Mouse (Mus musculus): ENCODE measurements around the gene Arhgap24. TPM values are rescaled to one million over a fixed set of nuclear protein-coding genes. Genes with fewer than 3 reads are reported as not detected.
"Not testable (repeated sequence)": the region's sequence is repeated elsewhere in the genome, so short reads cannot be mapped to it uniquely, and the experiment has no call there.

Arhgap24 gene
- polyA plus RNA-seq, 1 experiment from 2014 or later: 10.0 TPM

GRCm38 (mm10) chr5:102855805-102856204 lies 374.6 kb downstream of the Arhgap24 start:
- Histone ChIP-seq H3K4me3 (ENCODE audit: low read depth, low read length) (no peak overlapping the region), H3K27ac (replicated peaks; ENCODE audit: low read depth, low read length) (no peak overlapping the region), H3K9ac (replicated peaks; ENCODE audit: low read length) (no peak overlapping the region), H3K36me3 (replicated peaks; ENCODE audit: control insufficient read depth, insufficient read depth, low read depth, low read length) (no peaks in the 10 kb centered on the region), H3K4me2 (ENCODE audit: low read depth, low read length) (no peak overlapping the region), H3K4me1 (ENCODE audit: control insufficient read depth, insufficient read depth, low read length) (no peaks in the 10 kb centered on the region), H3K27me3 (ENCODE audit: control insufficient read depth, insufficient read depth, low read length) (no peaks in the 10 kb centered on the region), H3K9me3 (replicated peaks; ENCODE audit: control insufficient read depth, low read length) (no peaks in the 10 kb centered on the region)
- DNase-seq (ENCODE audit: low spot score) (peak; percentile 57), ATAC-seq (replicated peaks; ENCODE audit: insufficient number of reproducible peaks, low FRiP score, low TSS enrichment, low read depth) (no peak)
- WGBS: 52% methylated on average over 10 of the region's 10 CpGs

- no peak overlapping the region for H3K4me3 ChIP-seq (ENCODE audit: low read depth, low read length)
- no peaks in the 10 kb centered on the region for H3K4me1 ChIP-seq (ENCODE audit: control insufficient read depth, insufficient read depth, low read length)
Observed at GRCm38 (mm10) chr5:102858047-102858446, 376.9 kb downstream of the Arhgap24 start.

GRCm38 (mm10) chr5:102859749-102860148 lies 378.6 kb downstream of the Arhgap24 start:
- H3K9ac ChIP-seq (replicated peaks; ENCODE audit: low read length): no peak overlapping the region
- no peak overlapping the region for H3K4me3 ChIP-seq (ENCODE audit: low read depth, low read length)
- no peaks in the 10 kb centered on the region for H3K27me3 ChIP-seq (ENCODE audit: control insufficient read depth, insufficient read depth, low read length)
- ATAC-seq (replicated peaks; ENCODE audit: insufficient number of reproducible peaks, low FRiP score, low TSS enrichment, low read depth): no peak
- no peaks in the 10 kb centered on the region for H3K4me1 ChIP-seq (ENCODE audit: control insufficient read depth, insufficient read depth, low read length)
- H3K27ac ChIP-seq (replicated peaks; ENCODE audit: low read depth, low read length): no peak overlapping the region
- WGBS: 90% methylated on average over 11 of the region's 11 CpGs
- H3K9me3 ChIP-seq (replicated peaks; ENCODE audit: control insufficient read depth, low read length): no peaks in the 10 kb centered on the region
- no peaks in the 10 kb centered on the region for H3K36me3 ChIP-seq (replicated peaks; ENCODE audit: control insufficient read depth, insufficient read depth, low read depth, low read length)
- no peak for DNase-seq (ENCODE audit: low spot score)
- no peak overlapping the region for H3K4me2 ChIP-seq (ENCODE audit: low read depth, low read length)

More at GRCm38 (mm10) chr5:102858047-102858446, 376.9 kb downstream of the Arhgap24 start:
- Histone ChIP-seq H3K27ac (replicated peaks; ENCODE audit: low read depth, low read length) (no peak overlapping the region), H3K9ac (replicated peaks; ENCODE audit: low read length) (no peak overlapping the region), H3K27me3 (ENCODE audit: control insufficient read depth, insufficient read depth, low read length) (no peaks in the 10 kb centered on the region), H3K9me3 (replicated peaks; ENCODE audit: control insufficient read depth, low read length) (no peaks in the 10 kb centered on the region), H3K36me3 (replicated peaks; ENCODE audit: control insufficient read depth, insufficient read depth, low read depth, low read length) (no peaks in the 10 kb centered on the region), H3K4me2 (ENCODE audit: low read depth, low read length) (no peak overlapping the region)
- ATAC-seq (replicated peaks; ENCODE audit: insufficient number of reproducible peaks, low FRiP score, low TSS enrichment, low read depth): no peak
- no peak for DNase-seq (ENCODE audit: low spot score)

GRCm38 (mm10) chr5:102868196-102868595 lies 387.0 kb downstream of the Arhgap24 start:
- WGBS: 45% methylated on average over 5 of the region's 5 CpGs
- DNase-seq (ENCODE audit: low spot score) (no peak), ATAC-seq (replicated peaks; ENCODE audit: insufficient number of reproducible peaks, low FRiP score, low TSS enrichment, low read depth) (no peak)
- Histone ChIP-seq H3K4me1 (ENCODE audit: control insufficient read depth, insufficient read depth, low read length) (no peaks in the 10 kb centered on the region), H3K9me3 (replicated peaks; ENCODE audit: control insufficient read depth, low read length) (no peaks in the 10 kb centered on the region), H3K9ac (replicated peaks; ENCODE audit: low read length) (no peak overlapping the region), H3K27ac (replicated peaks; ENCODE audit: low read depth, low read length) (no peak overlapping the region), H3K36me3 (replicated peaks; ENCODE audit: control insufficient read depth, insufficient read depth, low read depth, low read length) (no peaks in the 10 kb centered on the region), H3K4me2 (ENCODE audit: low read depth, low read length) (no peak overlapping the region), H3K27me3 (ENCODE audit: control insufficient read depth, insufficient read depth, low read length) (no peaks in the 10 kb centered on the region), H3K4me3 (ENCODE audit: low read depth, low read length) (no peak overlapping the region)

GRCm38 (mm10) chr5:102872996-102873395 lies 391.8 kb downstream of the Arhgap24 start:
- not testable (repeated sequence) for H3K27me3 ChIP-seq (ENCODE audit: control insufficient read depth, insufficient read depth, low read length); H3K27ac ChIP-seq (replicated peaks; ENCODE audit: low read depth, low read length); H3K36me3 ChIP-seq (replicated peaks; ENCODE audit: control insufficient read depth, insufficient read depth, low read depth, low read length); H3K4me2 ChIP-seq (ENCODE audit: low read depth, low read length); H3K9me3 ChIP-seq (replicated peaks; ENCODE audit: control insufficient read depth, low read length); H3K4me3 ChIP-seq (ENCODE audit: low read depth, low read length); ATAC-seq (replicated peaks; ENCODE audit: insufficient number of reproducible peaks, low FRiP score, low TSS enrichment, low read depth); H3K9ac ChIP-seq (replicated peaks; ENCODE audit: low read length); H3K4me1 ChIP-seq (ENCODE audit: control insufficient read depth, insufficient read depth, low read length); DNase-seq (ENCODE audit: low spot score)
- WGBS: 94% methylated on average over 9 of the region's 9 CpGs

- H3K4me2 ChIP-seq (ENCODE audit: low read depth, low read length): no peak overlapping the region
- no peak overlapping the region for H3K9ac ChIP-seq (replicated peaks; ENCODE audit: low read length)
- WGBS: 46% methylated on average over 11 of the region's 11 CpGs
- H3K27me3 ChIP-seq (ENCODE audit: control insufficient read depth, insufficient read depth, low read length): no peaks in the 10 kb centered on the region
- ATAC-seq (replicated peaks; ENCODE audit: insufficient number of reproducible peaks, low FRiP score, low TSS enrichment, low read depth) (0 out of 2 replicates have a peak, but pooled peaks have one; percentile 62), DNase-seq (ENCODE audit: low spot score) (peak; percentile 86)
- no peaks in the 10 kb centered on the region for H3K36me3 ChIP-seq (replicated peaks; ENCODE audit: control insufficient read depth, insufficient read depth, low read depth, low read length)
- H3K4me1 ChIP-seq (ENCODE audit: control insufficient read depth, insufficient read depth, low read length): no peaks in the 10 kb centered on the region
- H3K9me3 ChIP-seq (replicated peaks; ENCODE audit: control insufficient read depth, low read length): no peaks in the 10 kb centered on the region
- no peak overlapping the region for H3K4me3 ChIP-seq (ENCODE audit: low read depth, low read length)
- H3K27ac ChIP-seq (replicated peaks; ENCODE audit: low read depth, low read length): no peak overlapping the region
Observed at GRCm38 (mm10) chr5:102874605-102875298, 393.6 kb downstream of the Arhgap24 start.

- no peak overlapping the region; the same call in 1 of the 2 replicates for H3K9ac ChIP-seq (replicated peaks; ENCODE audit: low read length)
- no peaks in the 10 kb centered on the region for H3K9me3 ChIP-seq (replicated peaks; ENCODE audit: control insufficient read depth, low read length)
- ATAC-seq (replicated peaks; ENCODE audit: insufficient number of reproducible peaks, low FRiP score, low TSS enrichment, low read depth): no peak
- 62% methylated on average over 16 of the region's 16 CpGs for WGBS
- no peak overlapping the region for H3K27ac ChIP-seq (replicated peaks; ENCODE audit: low read depth, low read length)
- H3K36me3 ChIP-seq (replicated peaks; ENCODE audit: control insufficient read depth, insufficient read depth, low read depth, low read length): no peaks in the 10 kb centered on the region
- no peaks in the 10 kb centered on the region for H3K4me1 ChIP-seq (ENCODE audit: control insufficient read depth, insufficient read depth, low read length)
- peak; percentile 5 for DNase-seq (ENCODE audit: low spot score)
- no peaks in the 10 kb centered on the region for H3K27me3 ChIP-seq (ENCODE audit: control insufficient read depth, insufficient read depth, low read length)
- no peak overlapping the region for H3K4me3 ChIP-seq (ENCODE audit: low read depth, low read length)
- no peak overlapping the region for H3K4me2 ChIP-seq (ENCODE audit: low read depth, low read length)
Observed at GRCm38 (mm10) chr5:102875628-102876027, 394.4 kb downstream of the Arhgap24 start.

GRCm38 (mm10) chr5:102888482-102889162 lies 407.4 kb downstream of the Arhgap24 start:
- Histone ChIP-seq H3K4me2 (ENCODE audit: low read depth, low read length) (no peak overlapping the region), H3K27me3 (ENCODE audit: control insufficient read depth, insufficient read depth, low read length) (no peaks in the 10 kb centered on the region), H3K9ac (replicated peaks; ENCODE audit: low read length) (no peak overlapping the region), H3K9me3 (replicated peaks; ENCODE audit: control insufficient read depth, low read length) (no peaks in the 10 kb centered on the region), H3K27ac (replicated peaks; ENCODE audit: low read depth, low read length) (no peak overlapping the region), H3K36me3 (replicated peaks; ENCODE audit: control insufficient read depth, insufficient read depth, low read depth, low read length) (no peaks in the 10 kb centered on the region), H3K4me3 (ENCODE audit: low read depth, low read length) (no peak overlapping the region), H3K4me1 (ENCODE audit: control insufficient read depth, insufficient read depth, low read length) (no peaks in the 10 kb centered on the region)
- no peak for DNase-seq (ENCODE audit: low spot score)
- no peak for ATAC-seq (replicated peaks; ENCODE audit: insufficient number of reproducible peaks, low FRiP score, low TSS enrichment, low read depth)
- 83% methylated on average over 14 of the region's 14 CpGs for WGBS

Measured in embryonic facial prominence, embryonic 11.5 days (tissue).